Mouse (Mus musculus): Measurements from ENCODE around the gene Mrps10.

GRCm38 (mm10) chr17:47368401-47369086, at the start of gene Mrps10:
- TF ChIP-seq CTCF (IDR thresholded peaks at IDR 0.05; ENCODE audit: low read depth) = peak; percentile 12; the same call in 1 of the 2 replicates
- TF ChIP-seq EP300 (optimal IDR thresholded peaks at IDR 0.05) = no peak

All from stomach, postnatal 0 days (tissue).